Comparison of ENCODE assay signal across 38 mouse cellular contexts in genomic region chr1:130937170-130937569, GRCm38 (mm10). TPM values are rescaled to one million over a fixed set of nuclear protein-coding genes. Genes with fewer than 3 reads are reported as not detected.
"Had no signal": no experiment of that assay in that cellular context is flagged by ENCODE, and none has a peak within 500 bp of the region (broad histone marks: within the 10 kb centered on the region; RNA-seq: fewer than 3 reads in every experiment).

No protein-coding gene starts in this region.

- H3K9ac ChIP-seq: embryonic facial prominence, embryonic 12.5 days; embryonic facial prominence, embryonic 13.5 days; embryonic facial prominence, embryonic 15.5 days; forebrain, embryonic 12.5 days; forebrain, embryonic 13.5 days; forebrain, embryonic 15.5 days; forebrain, postnatal 0 days had no signal

- H3K4me3 ChIP-seq: embryonic facial prominence, embryonic 10.5 days; embryonic facial prominence, embryonic 12.5 days; embryonic facial prominence, embryonic 13.5 days; embryonic facial prominence, embryonic 15.5 days; erythroblast, embryonic 14.5 days; forebrain, embryonic 10.5 days; forebrain, embryonic 12.5 days; forebrain, embryonic 13.5 days; forebrain, embryonic 15.5 days; heart, adult 2 months had no signal

- H3K4me1 ChIP-seq: forebrain, embryonic 12.5 days; forebrain, embryonic 15.5 days had no signal

- H3K9me3 ChIP-seq: embryonic facial prominence, embryonic 10.5 days; embryonic facial prominence, embryonic 12.5 days; embryonic facial prominence, embryonic 13.5 days; embryonic facial prominence, embryonic 15.5 days; forebrain, embryonic 10.5 days; forebrain, embryonic 12.5 days; forebrain, embryonic 13.5 days; forebrain, embryonic 15.5 days had no signal

- DNase-seq: cerebellum, adult 2 months; cerebellum, adult 8-10 months; cerebellum, adult 9-10 months; cerebellum, adult 9-11 months; cerebellum, postnatal 10 days; cerebellum, postnatal 14 days; cerebellum, postnatal 25 days; cerebellum, postnatal 36 days; forebrain, postnatal 0 days; gastrocnemius, postnatal 10 days; gastrocnemius, postnatal 14 days; gastrocnemius, postnatal 25 days; gastrocnemius, postnatal 36 days; heart, adult 11 months; heart, adult 18-20 months; heart, adult 2 months had no signal

- H3K27me3 ChIP-seq: embryonic facial prominence, embryonic 12.5 days; embryonic facial prominence, embryonic 13.5 days; embryonic facial prominence, embryonic 15.5 days; forebrain, embryonic 12.5 days; forebrain, embryonic 13.5 days; forebrain, embryonic 15.5 days had no signal

- ATAC-seq: forebrain, embryonic 13.5 days; forebrain, embryonic 14.5 days; forebrain, embryonic 15.5 days; forebrain, embryonic 16.5 days; forebrain, postnatal 0 days had no signal

- H3K36me3 ChIP-seq: embryonic facial prominence, embryonic 10.5 days; embryonic facial prominence, embryonic 12.5 days; embryonic facial prominence, embryonic 13.5 days; embryonic facial prominence, embryonic 15.5 days; forebrain, embryonic 10.5 days; forebrain, embryonic 12.5 days; forebrain, embryonic 15.5 days had no signal

- H3K27ac ChIP-seq: embryonic facial prominence, embryonic 12.5 days; embryonic facial prominence, embryonic 13.5 days; embryonic facial prominence, embryonic 15.5 days; forebrain, embryonic 10.5 days; forebrain, embryonic 12.5 days; forebrain, embryonic 13.5 days; forebrain, embryonic 15.5 days; heart, adult 2 months had no signal

- H3K4me2 ChIP-seq: embryonic facial prominence, embryonic 12.5 days; embryonic facial prominence, embryonic 13.5 days; embryonic facial prominence, embryonic 15.5 days; forebrain, embryonic 12.5 days; forebrain, embryonic 13.5 days; forebrain, embryonic 15.5 days had no signal

RNA-seq across cellular contexts. Expression of gene Il19, which starts 2.7 kb away (rescaled TPM):
- total RNA-seq: common myeloid progenitor, adult 5-6 weeks; forebrain, postnatal 0 days; gastrocnemius, adult 18-20 months; gastrocnemius, postnatal 14 days; gastrocnemius, postnatal 25 days; gastrocnemius, postnatal 36 days; gastrocnemius, postnatal 4 days; granulocyte monocyte progenitor cell, adult 5-6 weeks; heart, adult 18-20 months; heart, adult 2 months had no signal
- polyA plus RNA-seq: cortical plate, adult 2 months; embryonic facial prominence, embryonic 13.5 days; embryonic facial prominence, embryonic 15.5 days; erythroblast, embryonic 14.5 days; forebrain, embryonic 10.5 days; forebrain, embryonic 11.5 days; forebrain, embryonic 12.5 days; forebrain, embryonic 13.5 days; forebrain, embryonic 14.5 days; forebrain, embryonic 15.5 days; forebrain, embryonic 16.5 days; forebrain, postnatal 0 days; frontal cortex, adult 2 months; gonadal fat pad, adult 2 months; heart, adult 2 months had no signal

RNA-seq across cellular contexts. Expression of gene Il20, which starts 25.9 kb away (rescaled TPM):
- total RNA-seq: common myeloid progenitor, adult 5-6 weeks; forebrain, postnatal 0 days; gastrocnemius, adult 18-20 months; gastrocnemius, adult 8-10 months; gastrocnemius, postnatal 10 days; gastrocnemius, postnatal 14 days; gastrocnemius, postnatal 25 days; gastrocnemius, postnatal 36 days; gastrocnemius, postnatal 4 days; granulocyte monocyte progenitor cell, adult 5-6 weeks; heart, adult 18-20 months; heart, adult 2 months had no signal
- polyA plus RNA-seq: cerebellum, adult 2 months; cortical plate, adult 2 months; embryonic facial prominence, embryonic 10.5 days; embryonic facial prominence, embryonic 11.5 days; embryonic facial prominence, embryonic 12.5 days; embryonic facial prominence, embryonic 13.5 days; embryonic facial prominence, embryonic 14.5 days; embryonic facial prominence, embryonic 15.5 days; erythroblast, embryonic 14.5 days; forebrain, embryonic 10.5 days; forebrain, embryonic 11.5 days; forebrain, embryonic 12.5 days; forebrain, embryonic 13.5 days; forebrain, embryonic 14.5 days; forebrain, embryonic 15.5 days; forebrain, embryonic 16.5 days; forebrain, postnatal 0 days; frontal cortex, adult 2 months; gonadal fat pad, adult 2 months; heart, adult 2 months had no signal

RNA-seq across cellular contexts. Expression of gene Il24, which starts 49.9 kb away (rescaled TPM):
- total RNA-seq: common myeloid progenitor, adult 5-6 weeks; forebrain, postnatal 0 days; gastrocnemius, adult 18-20 months; gastrocnemius, adult 8-10 months; gastrocnemius, postnatal 10 days; gastrocnemius, postnatal 14 days; gastrocnemius, postnatal 25 days; gastrocnemius, postnatal 36 days; gastrocnemius, postnatal 4 days; granulocyte monocyte progenitor cell, adult 5-6 weeks; heart, adult 18-20 months; heart, adult 2 months had no signal
- polyA plus RNA-seq: cerebellum, adult 2 months; cortical plate, adult 2 months; embryonic facial prominence, embryonic 10.5 days; embryonic facial prominence, embryonic 11.5 days; embryonic facial prominence, embryonic 12.5 days; embryonic facial prominence, embryonic 14.5 days; embryonic facial prominence, embryonic 15.5 days; erythroblast, embryonic 14.5 days; forebrain, embryonic 10.5 days; forebrain, embryonic 11.5 days; forebrain, embryonic 12.5 days; forebrain, embryonic 13.5 days; forebrain, embryonic 14.5 days; forebrain, embryonic 15.5 days; forebrain, embryonic 16.5 days; forebrain, postnatal 0 days; frontal cortex, adult 2 months; heart, adult 2 months had no signal
